Mouse (Mus musculus) CD4-positive naive resting alpha-beta T cell, adult 76 days (primary cell): ENCODE results near the gene Chp2. TPM values are rescaled to one million over a fixed set of nuclear protein-coding genes. Genes with fewer than 3 reads are reported as not detected.

Source experiments
- total RNA-seq: library from RNA; stranded (reverse); gene quantifications from one replicate; pipeline ENCODE4 v1.2.4, GENCODE M21; 2023

Chp2 gene
- total RNA-seq = not detected

DNA sequence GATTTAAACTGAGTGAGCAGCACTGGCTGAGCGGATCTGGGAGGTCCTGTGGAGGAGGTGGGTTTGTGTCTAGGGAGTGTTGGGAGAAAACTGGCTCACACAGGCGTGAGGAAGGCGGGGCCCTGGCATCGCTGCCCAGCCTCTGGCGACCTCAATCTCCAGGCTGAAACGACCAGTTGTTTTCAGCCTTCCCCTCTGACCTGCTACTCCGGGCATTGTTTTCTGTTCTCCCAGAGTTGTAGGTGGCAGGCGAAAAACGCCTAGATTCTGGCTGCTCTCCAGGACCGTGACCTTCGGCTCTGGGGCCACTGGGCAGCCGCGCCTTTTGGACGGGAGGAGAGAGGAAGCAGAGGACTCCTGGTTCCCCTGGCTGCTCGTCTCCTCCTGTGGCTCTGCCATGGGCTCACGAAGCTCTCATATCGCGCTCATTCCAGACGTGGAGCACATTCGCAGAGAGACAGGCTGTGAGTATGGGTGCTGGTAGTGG lies at the start of gene Chp2:
Chp2 (plus strand) TSS at position 182 of the 487 bp plus-strand sequence.

DNA sequence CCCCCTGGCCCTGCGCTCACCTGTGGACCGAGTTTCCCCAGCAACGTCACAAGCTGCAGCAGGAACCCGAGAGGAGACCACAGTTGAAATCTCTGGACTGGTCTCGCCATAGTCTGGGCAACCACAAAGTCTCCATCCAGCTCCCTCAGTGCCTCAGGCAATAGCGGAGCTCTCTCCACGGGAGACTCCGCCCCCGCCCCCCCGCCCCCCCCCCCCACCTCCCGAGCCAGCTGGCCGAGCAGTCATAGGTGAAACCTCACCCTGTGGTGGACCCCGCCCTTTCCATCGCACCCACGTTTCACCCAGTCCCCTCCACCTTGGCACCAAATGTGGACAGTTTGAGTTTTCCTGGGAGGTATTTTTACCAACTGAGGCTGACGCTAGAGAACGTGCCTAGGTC lies 33.3 kb upstream of the Chp2 start, which contains the start of gene Ern2:
Ern2 (minus strand) TSS at position 165 of the 400 bp plus-strand sequence.

Other genes starting within 250 kb of the Chp2 start
- gene Cog7, start 237.8 kb upstream of the Chp2 start, total RNA-seq = 11.4 TPM
- gene Gga2, start 198.3 kb upstream of the Chp2 start, total RNA-seq = 25.8 TPM
- 38.5 TPM for gene Ubfd1, start 152.3 kb upstream of the Chp2 start, total RNA-seq
- 14.5 TPM for gene Ears2, start 152.2 kb upstream of the Chp2 start, total RNA-seq
- gene Ndufab1, start 117.6 kb upstream of the Chp2 start, total RNA-seq = 70.8 TPM
- gene Palb2, start 86.5 kb upstream of the Chp2 start, total RNA-seq = 2.6 TPM
- gene Dctn5, start 86.5 kb upstream of the Chp2 start, total RNA-seq = 67.8 TPM
- gene Plk1, start 60.1 kb upstream of the Chp2 start, total RNA-seq = 3.0 TPM
- gene Ern2, start 33.3 kb upstream of the Chp2 start, total RNA-seq = not detected
- 161 TPM for gene Prkcb, start 69.3 kb downstream of the Chp2 start, total RNA-seq